Mouse (Mus musculus): Measurements from ENCODE around the gene Crygs.
A peak's percentile ranks its signal among the peaks of the same experiment; 100 is the strongest.

The Crygs gene

DNA sequence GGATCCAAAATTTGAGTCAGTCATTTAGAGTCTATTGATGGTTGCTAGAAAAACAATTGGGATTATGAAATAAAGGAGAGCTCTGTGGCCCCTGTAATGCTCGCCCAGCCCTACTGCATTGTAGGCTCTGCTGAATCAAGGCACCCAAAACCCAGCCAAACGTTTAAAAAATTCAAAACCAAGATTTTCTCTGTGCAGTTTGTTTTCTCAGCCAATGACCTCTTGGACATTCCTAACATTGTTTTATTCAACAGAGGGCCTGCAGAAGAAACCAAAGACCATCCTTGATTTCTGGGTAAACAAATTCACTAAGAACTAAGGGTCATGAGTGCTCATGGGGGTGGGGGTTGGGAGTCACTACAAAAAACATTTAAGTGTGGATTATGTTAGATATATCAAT lies at the start of gene Crygs:
Crygs (minus strand) TSS at position 101 of the 400 bp plus-strand sequence.
- DNase-seq = no peak

DNA sequence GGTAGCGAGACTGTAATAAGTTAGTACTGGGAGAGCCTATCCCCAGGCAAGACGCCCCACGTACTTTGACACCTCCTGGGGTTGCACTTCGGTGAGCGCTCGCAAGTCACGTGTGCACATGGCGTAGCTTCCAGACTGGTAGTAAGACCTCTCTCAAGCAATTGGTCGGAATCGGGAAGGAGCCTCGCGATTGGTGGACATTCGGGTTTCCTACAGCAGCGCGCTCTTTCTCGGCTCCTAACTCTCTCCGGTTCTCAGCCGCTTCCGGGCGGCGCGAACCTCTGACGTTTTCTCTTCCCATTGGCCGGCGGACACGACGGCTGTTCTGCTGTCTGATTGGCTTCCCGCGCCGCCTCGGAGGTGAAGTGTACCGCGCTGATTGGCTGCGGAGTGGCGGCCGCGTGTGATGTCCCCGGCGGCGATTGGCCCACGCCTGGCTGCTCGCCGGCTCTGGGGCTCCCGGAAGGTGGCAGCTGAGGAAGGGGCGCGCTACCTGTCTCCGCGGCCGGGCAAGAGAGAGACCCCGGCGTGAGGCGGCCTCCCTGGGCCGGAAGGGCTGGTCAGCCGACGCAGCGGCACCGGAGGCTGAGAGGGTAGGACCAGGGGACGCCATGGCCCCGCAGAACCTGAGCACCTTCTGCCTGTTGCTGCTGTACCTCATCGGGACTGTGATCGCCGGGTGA lies 46.2 kb upstream of the Crygs start, which contains the start of the genes Tbccd1 and Dnajb11:
Tbccd1 (minus strand) TSS at position 239 of the 683 bp plus-strand sequence.
Dnajb11 (plus strand) TSS at position 415 of the 683 bp plus-strand sequence.
- DNase-seq = peak; percentile 98

GRCm38 (mm10) chr16:22856773-22857172 lies 45.4 kb upstream of the Crygs start:
- peak; percentile 24 for DNase-seq

GRCm38 (mm10) chr16:22852709-22853108 lies 41.3 kb upstream of the Crygs start:
- no peak for DNase-seq

GRCm38 (mm10) chr16:22848331-22848730 lies 37.0 kb upstream of the Crygs start:
- DNase-seq = no peak

DNA sequence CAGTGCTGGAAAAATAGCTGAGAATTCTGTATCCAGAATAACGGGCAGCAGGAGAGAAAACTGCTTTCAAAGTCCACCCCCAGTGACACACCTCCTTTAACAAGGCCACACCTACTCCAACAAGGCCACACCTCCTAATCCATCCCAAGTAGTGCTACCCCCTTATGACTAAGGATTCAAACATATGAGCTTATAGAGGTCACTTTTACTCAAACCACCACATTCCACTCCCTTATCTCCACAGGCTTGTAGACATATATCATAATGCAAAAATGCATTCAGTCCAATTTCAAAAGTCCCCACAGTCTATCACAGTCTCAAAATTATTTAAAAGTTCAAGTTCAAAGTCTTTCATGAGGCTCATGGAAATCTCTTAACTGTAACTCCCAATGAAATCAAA lies 36.3 kb upstream of the Crygs start:
- DNase-seq = no peak

DNA sequence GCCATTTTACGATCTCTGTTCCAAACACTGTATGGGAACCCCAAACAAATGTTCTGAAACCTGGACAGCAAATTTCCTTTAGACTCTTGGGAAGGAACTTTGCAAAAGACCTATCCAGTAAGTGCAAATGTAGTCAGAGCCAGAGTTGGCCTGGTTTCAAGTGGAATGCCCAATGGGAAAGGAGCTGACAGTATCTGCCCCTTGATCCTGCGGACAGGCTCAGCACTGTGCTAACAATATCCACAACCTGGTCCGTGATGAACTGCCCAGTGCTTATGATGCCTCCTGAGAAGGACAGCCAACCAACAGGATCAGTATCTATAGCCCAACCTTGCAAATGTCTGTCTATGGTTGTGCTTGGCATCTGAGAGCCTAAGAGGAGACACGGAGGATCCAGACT lies 34.1 kb upstream of the Crygs start:
- no peak for DNase-seq

DNA sequence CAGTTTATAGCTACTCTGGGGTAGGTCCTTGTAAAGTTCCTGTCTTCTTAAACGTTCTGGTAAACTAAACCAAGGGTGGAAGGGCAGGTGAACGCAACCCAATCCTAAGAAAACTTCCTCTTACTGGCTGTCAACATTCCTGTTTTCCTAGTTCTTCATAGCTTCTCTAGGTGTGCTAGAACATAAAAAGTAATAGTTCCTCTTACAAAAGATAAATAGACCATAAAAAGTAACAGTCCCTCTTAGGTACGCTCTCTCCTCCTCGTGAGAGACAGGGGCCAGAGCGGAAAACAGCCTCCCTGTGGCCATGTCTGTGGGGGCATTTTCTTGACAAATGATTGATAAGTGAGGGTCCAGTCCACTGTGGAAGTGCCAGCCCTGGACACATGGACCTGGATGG lies 33.5 kb upstream of the Crygs start:
- DNase-seq = no peak

DNA sequence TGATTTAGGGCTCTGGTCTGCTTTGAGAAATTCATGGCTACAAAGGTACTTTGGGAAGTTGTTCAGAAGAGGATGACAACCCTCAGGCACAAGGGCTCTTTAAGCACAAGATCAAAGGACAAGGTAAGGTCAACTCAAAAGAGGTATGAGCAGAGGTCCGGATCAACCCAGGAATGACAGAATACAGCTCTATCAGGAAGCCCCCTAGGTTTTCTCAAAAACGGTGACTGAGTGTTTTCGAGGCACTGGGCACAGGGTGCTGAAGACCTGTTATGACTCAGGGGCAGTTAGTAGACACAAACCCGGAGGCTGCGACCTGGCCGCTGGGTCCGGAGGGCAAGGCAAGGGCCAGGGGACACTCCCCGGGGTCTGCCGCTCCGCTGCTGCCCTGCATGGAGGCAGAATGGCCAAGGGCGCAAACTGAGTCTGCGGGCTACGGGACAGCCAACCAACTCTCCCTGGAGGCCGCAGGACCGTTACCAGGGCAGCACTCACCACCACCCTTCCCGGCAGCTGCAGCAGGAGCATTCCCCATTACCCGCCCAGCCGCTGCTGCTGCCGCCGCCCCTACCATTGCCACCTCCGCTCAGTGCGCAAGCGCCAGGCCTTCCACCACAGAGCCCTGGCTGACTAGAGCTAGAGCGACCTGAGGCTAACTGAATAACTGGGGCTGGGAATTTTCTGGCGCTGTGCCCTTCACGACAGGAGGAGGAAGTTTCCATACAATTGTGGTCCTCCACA lies 32.9 kb upstream of the Crygs start:
- peak; percentile 81 for DNase-seq

- DNase-seq = no peak
These were observed 31.5 kb upstream of the Crygs start for GRCm38 (mm10) chr16:22842871-22843270.

GRCm38 (mm10) chr16:22839146-22839857 lies 27.9 kb upstream of the Crygs start:
- no peak for DNase-seq

DNA sequence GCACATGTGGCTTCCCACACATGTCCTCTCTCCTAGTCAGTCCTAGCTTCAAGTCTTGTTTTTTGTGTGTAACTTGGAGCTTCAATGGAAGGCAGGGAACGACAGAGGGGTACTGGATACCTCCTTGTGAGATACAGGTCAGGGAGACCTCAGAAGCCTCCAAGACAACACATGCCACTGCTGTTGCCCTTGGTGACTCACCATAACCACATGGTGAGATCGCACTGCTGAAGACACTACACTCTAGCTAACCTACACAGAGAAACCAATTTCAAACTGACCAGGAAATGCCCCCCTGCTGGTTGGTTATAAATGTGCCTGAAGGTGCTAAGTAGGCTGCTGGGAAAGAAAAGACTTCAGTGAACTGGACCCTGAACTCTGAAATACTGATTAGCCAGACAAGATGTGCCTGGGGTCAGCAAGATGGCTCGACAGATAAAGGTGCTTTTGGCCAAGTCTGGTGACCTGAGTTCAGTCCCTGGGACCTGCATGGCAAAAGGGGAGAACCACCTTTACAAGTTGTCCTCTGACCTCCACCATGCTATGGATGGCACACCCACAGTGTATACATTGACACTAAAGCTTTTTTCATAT lies 21.7 kb upstream of the Crygs start:
- DNase-seq = no peak

DNA sequence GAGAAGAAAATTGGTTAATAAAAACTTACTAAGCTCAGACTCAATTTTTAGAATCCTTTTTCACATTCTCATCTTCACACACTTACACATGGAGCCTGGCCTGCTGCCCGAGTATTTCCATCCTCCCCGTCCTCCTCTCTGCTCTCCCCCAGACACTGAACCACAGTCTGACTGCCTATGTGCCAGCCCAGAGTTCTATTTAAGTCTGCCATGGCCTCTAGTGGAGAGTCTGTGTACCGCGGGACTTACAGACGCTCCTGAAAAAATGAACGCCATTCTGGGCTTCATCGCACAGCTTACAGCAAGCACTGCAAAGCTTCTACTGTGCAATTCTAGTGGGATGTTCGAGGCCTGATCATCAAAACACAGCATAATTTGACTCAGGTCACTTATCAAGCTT lies 9.4 kb upstream of the Crygs start:
- no peak for DNase-seq

- peak; percentile 88 for DNase-seq
These were observed 3.8 kb downstream of the Crygs start for GRCm38 (mm10) chr16:22807468-22808070.

- DNase-seq = peak; percentile 15
These were observed 8.6 kb downstream of the Crygs start for GRCm38 (mm10) chr16:22802786-22803185.

DNA sequence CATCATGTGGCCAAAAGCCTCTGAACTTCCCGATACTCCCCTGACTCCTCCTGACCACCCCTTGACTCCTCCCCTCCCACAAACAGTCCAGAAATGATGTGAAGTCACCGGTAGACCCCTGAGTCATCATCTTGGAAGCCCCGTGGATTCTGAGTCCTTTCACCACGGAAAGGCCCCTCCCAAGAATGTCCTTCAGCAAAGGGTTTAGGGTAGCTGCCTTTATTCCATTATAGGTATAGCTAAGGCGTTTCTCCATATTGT lies 10.6 kb downstream of the Crygs start:
- no peak for DNase-seq

DNA sequence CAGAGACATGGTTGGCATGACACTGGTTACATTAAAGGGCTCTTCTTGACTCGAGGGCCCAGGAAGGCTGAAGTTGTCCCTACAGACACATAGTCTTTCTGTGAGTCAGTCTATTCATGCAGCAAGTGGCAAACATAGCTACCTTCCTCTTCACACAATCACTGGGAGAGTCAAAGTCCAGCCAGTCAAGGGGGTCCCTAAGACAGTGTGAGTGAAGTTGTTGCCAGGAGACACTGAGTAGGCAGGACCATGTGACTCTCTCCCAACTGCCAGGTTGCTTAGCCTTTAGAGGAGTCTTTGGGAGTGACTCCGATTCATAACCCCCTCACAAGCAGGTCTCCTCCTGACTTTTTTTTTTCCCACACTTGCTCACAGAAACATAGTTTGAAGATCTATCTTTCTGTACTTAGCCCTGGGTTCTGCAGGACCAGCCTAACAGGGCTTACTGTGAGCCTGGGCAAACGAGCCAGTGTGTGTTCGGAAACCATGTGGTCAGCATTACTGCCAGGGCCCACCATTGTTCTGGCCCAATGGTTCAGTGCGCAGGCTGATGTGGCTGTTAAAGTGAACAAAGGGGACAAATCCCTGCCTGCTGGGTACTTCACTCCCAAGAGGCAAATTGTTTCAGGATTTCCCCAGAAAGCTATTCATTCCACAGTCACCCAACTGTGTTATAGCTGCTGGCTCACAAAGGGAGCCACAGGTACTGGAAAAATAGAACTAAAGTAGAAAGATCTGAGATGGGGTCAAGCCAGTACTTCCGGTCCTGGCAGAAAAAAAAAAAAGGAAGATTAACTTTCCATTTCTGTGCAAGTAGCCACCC lies 11.1 kb downstream of the Crygs start:
- DNase-seq = peak; percentile 33

DNA sequence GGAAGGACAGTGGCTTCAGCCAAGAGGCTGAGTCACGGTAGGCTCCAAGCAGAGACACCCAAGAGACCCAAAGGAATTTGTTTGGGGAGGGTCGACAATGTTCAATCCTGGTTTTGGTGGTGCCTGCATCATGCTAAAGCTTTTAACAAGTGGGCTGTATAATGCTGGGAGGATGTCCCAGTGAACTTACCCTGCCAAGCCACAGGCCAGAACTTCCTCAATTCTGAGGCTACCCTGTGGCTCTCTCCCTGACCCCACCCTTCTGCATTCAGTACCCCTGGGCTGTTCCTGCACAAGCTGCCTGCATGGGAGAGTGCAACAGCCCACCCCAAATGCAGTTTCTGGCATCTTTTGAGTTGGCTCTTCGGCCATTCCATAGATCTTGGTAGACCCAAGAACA lies 12.9 kb downstream of the Crygs start:
- DNase-seq = peak; percentile 50

- peak; percentile 96 for DNase-seq
These were observed 13.9 kb downstream of the Crygs start for GRCm38 (mm10) chr16:22797521-22797920.

- DNase-seq = peak; percentile 52
These were observed 15.9 kb downstream of the Crygs start for GRCm38 (mm10) chr16:22795497-22795896.

- no peak for DNase-seq
These were observed 20.1 kb downstream of the Crygs start for GRCm38 (mm10) chr16:22791235-22791634.

DNA sequence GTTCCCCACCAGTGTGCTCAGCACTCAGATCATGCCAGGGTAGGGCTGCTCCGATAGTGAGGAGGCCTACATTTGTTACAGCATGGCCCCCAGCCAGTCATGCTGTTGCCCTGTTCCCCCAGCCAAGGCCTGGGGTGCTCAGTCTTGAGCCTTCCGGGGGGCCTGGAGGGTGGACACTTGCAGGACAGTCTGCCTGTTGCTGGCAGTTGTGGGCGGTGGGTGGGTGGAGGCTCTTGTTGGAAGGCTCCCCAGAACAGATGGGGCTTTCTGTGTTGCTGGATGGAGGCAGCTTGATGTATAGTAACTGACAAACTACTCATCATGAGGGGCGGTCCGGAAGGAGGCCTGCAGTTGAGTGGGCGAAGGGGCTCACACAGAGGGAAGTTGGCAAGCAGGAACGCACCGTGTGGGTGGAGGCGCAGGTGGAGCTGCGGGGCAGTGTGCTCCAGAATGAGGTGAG lies 21.4 kb downstream of the Crygs start:
- DNase-seq = peak; percentile 77

All from cerebellum, adult 9-10 months (tissue).